Mouse (Mus musculus): ENCODE data around the gene Ugt2b1. TPM values are rescaled to one million over a fixed set of nuclear protein-coding genes. Genes with fewer than 3 reads are reported as not detected.
"Not testable (repeated sequence)": the region's sequence is repeated elsewhere in the genome, so short reads cannot be mapped to it uniquely, and the experiment has no call there.

Gene Ugt2b1
- total RNA-seq (2021): 0.68 and 22.2 TPM in 2 replicates
- long read RNA-seq, experiment 1: 0 reads
- long read RNA-seq, experiment 2, transcript Ugt2b1-201 (6 exons, 2,573 nt): major isoform, 17 of 22 reads
- long read RNA-seq, experiment 2, partial matches to known transcripts: 2 of 22 reads
- long read RNA-seq, experiment 2, other reads (novel, unspliced or antisense): 3 of 22 reads

GRCm38 (mm10) chr5:86926426-86926825, at the start of gene Ugt2b1:
Gene Ugt2b1, minus strand, starts transcription at chr5:86926530.
- no peak for DNase-seq

GRCm38 (mm10) chr5:86967271-86967670, 40.9 kb upstream of the Ugt2b1 start:
- DNase-seq: not testable (repeated sequence)

- DNase-seq: not testable (repeated sequence)
Observed at GRCm38 (mm10) chr5:86962849-86963248, 36.5 kb upstream of the Ugt2b1 start.

- peak; percentile 30 for DNase-seq
Observed at GRCm38 (mm10) chr5:86961587-86962358, 35.4 kb upstream of the Ugt2b1 start.

- DNase-seq: no peak
Observed at GRCm38 (mm10) chr5:86960504-86960903, 34.2 kb upstream of the Ugt2b1 start.

- no peak for DNase-seq
Observed at GRCm38 (mm10) chr5:86942111-86942510, 15.8 kb upstream of the Ugt2b1 start.

- DNase-seq: no peak
Observed at GRCm38 (mm10) chr5:86920661-86921233, 5.6 kb downstream of the Ugt2b1 start.

- DNase-seq: no peak
Observed at GRCm38 (mm10) chr5:86911357-86912099, 14.8 kb downstream of the Ugt2b1 start.

GRCm38 (mm10) chr5:86910770-86911169, 15.6 kb downstream of the Ugt2b1 start:
- DNase-seq: no peak

- DNase-seq: no peak
Observed at GRCm38 (mm10) chr5:86906758-86907157, 19.6 kb downstream of the Ugt2b1 start, which contains the start of gene Ugt2b34. Gene Ugt2b34, minus strand, starts transcription at chr5:86906937.

- no peak for DNase-seq
Observed at GRCm38 (mm10) chr5:86889933-86890332, 36.4 kb downstream of the Ugt2b1 start.

GRCm38 (mm10) chr5:86888420-86888819, 37.9 kb downstream of the Ugt2b1 start:
- DNase-seq: no peak

GRCm38 (mm10) chr5:86887081-86887480, 39.2 kb downstream of the Ugt2b1 start:
- no peak for DNase-seq

- no peak for DNase-seq
Observed at GRCm38 (mm10) chr5:86886620-86887019, 39.7 kb downstream of the Ugt2b1 start.

GRCm38 (mm10) chr5:86871877-86872276, 54.5 kb downstream of the Ugt2b1 start:
- DNase-seq: peak; percentile 4

Other genes starting within 250 kb of the Ugt2b1 start
- gene Tmprss11e, start 180.7 kb downstream of the Ugt2b1 start, total RNA-seq (2021): not detected in 2 replicates
- 55.5 and 59.3 TPM in 2 replicates for gene Ythdc1, start 122.3 kb downstream of the Ugt2b1 start, total RNA-seq (2021)
- gene Ugt2b34, start 19.6 kb downstream of the Ugt2b1 start, total RNA-seq (2021): 0.68 and 23.5 TPM in 2 replicates
- 0.26 and 6.3 TPM in 2 replicates for gene Ugt2b35, start 74.3 kb upstream of the Ugt2b1 start, total RNA-seq (2021)
- gene Ugt2b36, start 166.0 kb upstream of the Ugt2b1 start, total RNA-seq (2021): 3.0 and 47.7 TPM in 2 replicates
- 0.38 and 15.4 TPM in 2 replicates for gene Ugt2b5, start 213.8 kb upstream of the Ugt2b1 start, total RNA-seq (2021)